Mouse (Mus musculus) kidney, adult 18-20 months (tissue): ENCODE data around the gene Pkmyt1.
"Not testable (repeated sequence)": the region's sequence is repeated elsewhere in the genome, so short reads cannot be mapped to it uniquely, and the experiment has no call there.

Experiments
- DNase-seq: peaks from one replicate; pipeline ENCODE4 v3.0.0; 2021

Gene Pkmyt1

GRCm38 (mm10) chr17:23748631-23749391 lies 22.7 kb downstream of the Pkmyt1 start:
- DNase-seq = peak; percentile 77

GRCm38 (mm10) chr17:23749400-23750191 lies 23.5 kb downstream of the Pkmyt1 start:
- DNase-seq = no peak

- peak; percentile 29 for DNase-seq
These were observed 29.6 kb downstream of the Pkmyt1 start for GRCm38 (mm10) chr17:23755689-23756088.

- no peak for DNase-seq
These were observed 31.4 kb downstream of the Pkmyt1 start for GRCm38 (mm10) chr17:23757581-23757980.

- DNase-seq = no peak
These were observed 32.7 kb downstream of the Pkmyt1 start for GRCm38 (mm10) chr17:23758801-23759200.

- DNase-seq = no peak
These were observed 34.1 kb downstream of the Pkmyt1 start for GRCm38 (mm10) chr17:23760231-23760630.

GRCm38 (mm10) chr17:23761155-23761554 lies 35.0 kb downstream of the Pkmyt1 start:
- DNase-seq = no peak

DNA sequence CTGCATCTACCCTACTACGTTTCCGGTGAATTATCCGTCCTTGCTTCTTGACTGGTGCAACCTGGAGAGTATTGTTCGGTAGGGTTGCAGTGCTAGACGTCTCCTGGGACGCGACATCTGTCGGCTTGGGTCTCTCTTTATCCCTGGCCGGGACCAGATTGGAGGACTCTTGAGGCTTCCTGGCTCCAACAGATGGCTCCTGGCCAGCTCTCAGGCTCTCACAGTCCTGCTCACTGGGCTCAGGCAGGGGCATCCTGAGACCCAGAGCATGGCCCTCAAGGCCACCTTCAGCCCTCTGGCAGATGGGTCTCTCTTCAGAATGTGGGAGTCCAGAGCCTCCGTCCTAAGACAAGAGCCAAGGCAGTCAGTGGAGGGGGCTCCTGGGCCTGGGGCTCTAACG lies 36.8 kb downstream of the Pkmyt1 start:
- DNase-seq = no peak

DNA sequence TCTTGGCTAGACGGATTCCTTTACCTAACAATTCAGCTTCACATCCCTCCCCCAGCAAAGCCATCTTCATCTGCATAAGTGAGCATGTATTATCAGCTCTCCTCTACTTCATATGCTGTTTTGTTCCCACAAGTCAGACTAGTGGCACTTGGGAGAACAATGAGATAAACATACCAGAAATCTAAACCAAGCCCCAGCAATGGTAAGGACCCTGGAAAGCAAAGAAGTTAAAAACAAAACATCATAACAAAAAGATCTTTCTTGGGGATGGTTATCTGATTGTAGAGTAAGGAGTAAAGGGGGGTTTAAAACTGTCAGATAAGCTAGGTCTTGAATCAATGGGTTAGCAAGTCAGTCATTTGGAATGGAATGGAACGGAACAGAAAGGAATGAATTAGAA lies 44.4 kb downstream of the Pkmyt1 start:
- DNase-seq = no peak

DNA sequence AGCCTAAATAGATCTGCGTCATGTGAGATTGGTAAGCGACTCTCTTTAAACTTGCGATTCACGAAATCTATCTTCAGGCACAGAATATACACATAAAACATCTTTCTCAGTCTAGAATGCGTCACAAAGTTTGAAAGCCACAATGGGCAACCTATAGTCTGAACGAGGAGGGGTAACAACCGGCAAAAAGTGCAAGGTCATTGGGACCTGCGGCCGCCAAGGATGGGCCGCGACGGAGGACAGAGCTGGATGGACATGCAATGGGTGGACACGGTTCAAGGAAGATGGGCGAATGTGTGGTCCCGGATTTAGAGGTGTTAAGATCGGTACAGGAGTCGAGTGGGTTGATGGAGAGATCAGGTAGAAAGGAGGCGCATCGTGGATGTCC lies 44.8 kb downstream of the Pkmyt1 start:
- DNase-seq = no peak

GRCm38 (mm10) chr17:23771284-23772218 lies 45.4 kb downstream of the Pkmyt1 start, which contains the start of gene Flywch1:
Flywch1 (minus strand) TSS chr17:23771602.
- DNase-seq = peak; percentile 98

- not testable (repeated sequence) for DNase-seq
These were observed 46.1 kb downstream of the Pkmyt1 start for GRCm38 (mm10) chr17:23772219-23772556.

DNA sequence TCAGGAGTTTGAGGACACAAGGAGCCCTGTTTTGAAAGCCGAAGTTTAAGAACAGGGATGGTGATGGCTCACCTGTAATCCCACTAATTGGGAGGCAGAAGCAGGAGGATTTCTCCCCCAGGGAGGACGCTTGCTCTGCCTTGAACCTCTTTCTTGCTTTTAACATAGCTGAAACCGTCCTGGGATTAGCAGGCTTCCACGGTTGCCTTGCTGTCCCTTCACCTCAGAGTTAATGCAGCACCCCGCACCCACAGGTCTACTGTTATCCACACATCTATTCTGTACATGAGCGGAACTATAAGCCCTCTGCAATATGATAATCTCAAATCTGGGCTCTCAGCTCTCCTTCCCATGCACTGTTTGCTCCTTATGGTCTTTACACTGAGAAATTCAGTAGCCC lies 47.5 kb downstream of the Pkmyt1 start:
- no peak for DNase-seq

- DNase-seq = peak; percentile 89
These were observed 48.0 kb downstream of the Pkmyt1 start for GRCm38 (mm10) chr17:23774090-23774489.

- no peak for DNase-seq
These were observed 50.1 kb downstream of the Pkmyt1 start for GRCm38 (mm10) chr17:23776216-23776615.

DNA sequence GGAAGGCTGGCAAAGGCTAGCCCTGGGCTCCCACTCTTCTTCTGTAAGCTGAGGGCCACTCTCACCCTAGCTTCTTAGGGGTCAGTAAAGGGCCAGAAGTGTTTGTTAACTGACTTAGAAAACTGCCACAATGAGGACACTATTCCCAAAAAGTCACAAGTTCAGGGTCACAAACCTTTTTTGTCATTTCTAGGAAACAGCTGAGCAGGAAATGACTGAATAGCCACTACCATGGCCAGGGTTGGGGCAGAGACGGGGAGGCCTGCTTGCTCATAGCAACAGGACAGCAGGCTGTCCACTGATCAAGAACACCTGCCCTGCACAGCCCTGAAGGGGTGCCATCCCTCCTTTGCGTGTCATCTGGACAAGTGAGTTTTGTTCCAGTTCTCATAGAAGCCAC lies 51.0 kb downstream of the Pkmyt1 start:
- no peak for DNase-seq

DNA sequence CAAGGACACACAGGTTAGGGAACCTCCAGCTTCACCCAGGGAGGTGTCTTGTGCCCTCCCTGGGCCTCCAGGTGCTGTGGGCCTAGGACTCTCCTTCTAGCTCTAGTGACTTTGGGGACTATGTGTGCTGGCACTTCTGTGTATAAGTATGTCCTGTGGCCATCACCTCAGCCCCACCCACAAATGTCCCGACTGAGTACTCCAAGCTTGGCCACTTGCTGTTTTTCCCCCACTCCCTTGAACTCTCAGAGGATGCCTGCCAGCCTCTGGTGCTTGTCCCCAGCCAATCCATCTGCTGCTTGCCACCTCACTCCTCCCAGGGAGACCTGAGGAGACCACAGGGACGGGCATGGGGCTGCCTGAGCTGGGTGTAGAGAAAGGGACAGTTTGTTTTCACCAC lies 52.3 kb downstream of the Pkmyt1 start:
- no peak for DNase-seq

DNA sequence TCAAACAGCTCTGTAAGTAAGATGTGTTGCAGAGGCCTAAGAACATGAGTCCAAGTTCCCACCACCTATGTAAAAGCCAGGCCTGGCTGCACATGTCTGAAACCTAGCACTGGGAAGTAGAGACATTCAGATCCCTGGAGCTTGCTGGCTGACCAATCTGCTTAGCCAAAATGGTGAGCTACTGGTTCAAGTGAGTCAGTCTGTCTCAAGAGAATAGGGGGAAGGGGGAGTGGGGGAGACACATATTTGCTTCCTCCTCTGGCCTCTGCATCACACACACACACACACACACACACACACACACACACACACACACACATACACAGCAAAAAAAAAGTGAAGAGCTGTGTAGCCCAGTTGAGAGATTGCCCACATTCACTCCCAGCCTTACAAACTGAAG lies 57.2 kb downstream of the Pkmyt1 start:
- no peak for DNase-seq

GRCm38 (mm10) chr17:23785561-23786471 lies 59.7 kb downstream of the Pkmyt1 start, which contains the start of gene Flywch2:
Flywch2 (minus strand) TSS chr17:23786081.
- DNase-seq = peak; percentile 84
